Mouse (Mus musculus) heart, adult 2 months (tissue): ENCODE measurements around the gene Olfr615.

Experiments used
- CTCF ChIP-seq: fragments of 200-600 bp; IDR thresholded peaks from 2 replicates; pipeline ENCODE4 v1.8.1; 2022; ENCODE audit warnings: antibody characterized with exemption, mild to moderate bottlenecking, moderate library complexity
- POLR2A ChIP-seq: fragments of 200-500 bp; IDR thresholded peaks from 2 replicates; pipeline ENCODE4 v1.6.1; 2011; ENCODE audit warnings: mild to moderate bottlenecking, low read depth, low read length, control low read depth; ENCODE audit not compliant: insufficient read depth

GRCm38 (mm10) chr7:103607425-103607824, 51.5 kb downstream of the Olfr615 start:
- TF ChIP-seq CTCF, result no peak
- no peak for TF ChIP-seq POLR2A
